Mouse (Mus musculus): ENCODE measurements around the gene Cbx7. TPM values are rescaled to one million over a fixed set of nuclear protein-coding genes. Genes with fewer than 3 reads are reported as not detected.
A peak's percentile ranks its signal among the peaks of the same experiment; 100 is the strongest.

The Cbx7 gene
- total RNA-seq, 1 experiment, result 171 TPM

- Histone ChIP-seq H3K27ac (ENCODE audit: insufficient read depth, low read depth, low read length, poor library complexity, severe bottlenecking) (no peak overlapping the region; the same call in 1 of the 2 replicates), H3K4me1 (ENCODE audit: control insufficient read depth in 2 of 2, insufficient read depth in 2 of 2, low read length in 2 of 2, poor library complexity in 1 of 2) (peaks cover 9 to 11% of the 10 kb centered on the region in 2 experiments), H3K4me3 (ENCODE audit: insufficient read depth in 1 of 2, low read depth in 1 of 2, low read length in 2 of 2, poor library complexity in 1 of 2, severe bottlenecking in 1 of 2) (no peak overlapping the region), H3K36me3 (ENCODE audit: control insufficient read depth, insufficient read depth, low read length, poor library complexity, severe bottlenecking) (no peaks in the 10 kb centered on the region), H3K9me3 (ENCODE audit: control insufficient read depth, insufficient read depth, low read depth, low read length) (no peaks in the 10 kb centered on the region), H3K9ac (ENCODE audit: insufficient read depth, low read depth, low read length, poor library complexity, severe bottlenecking) (no peak overlapping the region)
- TF ChIP-seq HCFC1 (IDR thresholded peaks at IDR 0.05; ENCODE audit: borderline replicate concordance, insufficient read depth, low read length) (no peak), MAFK (IDR thresholded peaks at IDR 0.05; ENCODE audit: insufficient read depth, low read depth, low read length) (no peak), ZC3H11A (IDR thresholded peaks at IDR 0.05; ENCODE audit: borderline replicate concordance, low read depth, low read length) (no peak), ZNF384 (IDR thresholded peaks at IDR 0.05; ENCODE audit: low read depth, low read length) (no peak), CHD2 (IDR thresholded peaks at IDR 0.05; ENCODE audit: low read depth, low read length) (no peak)
- in situ Hi-C loops (cut with MboI; ENCODE audit: low sequenced_read_pairs in 2 of 2, unreplicated experiment in 2 of 2), result no loop called here
- DNase-seq (ENCODE audit: low read depth, low spot score), result no peak
Measured at GRCm38 (mm10) chr15:79939020-79939419, 31.9 kb downstream of the Cbx7 start.

GRCm38 (mm10) chr15:79936374-79936751, 34.6 kb downstream of the Cbx7 start:
- H3K4me3 ChIP-seq (ENCODE audit: insufficient read depth in 1 of 2, low read depth in 1 of 2, low read length in 2 of 2, poor library complexity in 1 of 2, severe bottlenecking in 1 of 2), result no peak overlapping the region
- in situ Hi-C loops (cut with MboI; ENCODE audit: low sequenced_read_pairs in 2 of 2, unreplicated experiment in 2 of 2), result no loop called here
- H3K27ac ChIP-seq (ENCODE audit: insufficient read depth, low read depth, low read length, poor library complexity, severe bottlenecking), result peak overlapping the region; percentile 97; the same call in 1 of the 2 replicates
- no peak overlapping the region for H3K9ac ChIP-seq (ENCODE audit: insufficient read depth, low read depth, low read length, poor library complexity, severe bottlenecking)
- peaks cover 1% of the 10 kb centered on the region; the same call in 1 of the 2 replicates for H3K36me3 ChIP-seq (ENCODE audit: control insufficient read depth, insufficient read depth, low read length, poor library complexity, severe bottlenecking)
- peaks cover 4 to 9% of the 10 kb centered on the region in 2 experiments; a peak in 3 of 4 replicates for H3K4me1 ChIP-seq (ENCODE audit: control insufficient read depth in 2 of 2, insufficient read depth in 2 of 2, low read length in 2 of 2, poor library complexity in 1 of 2)
- TF ChIP-seq HCFC1 (IDR thresholded peaks at IDR 0.05; ENCODE audit: borderline replicate concordance, insufficient read depth, low read length) (no peak), MAFK (IDR thresholded peaks at IDR 0.05; ENCODE audit: insufficient read depth, low read depth, low read length) (no peak), CHD2 (IDR thresholded peaks at IDR 0.05; ENCODE audit: low read depth, low read length) (no peak), ZC3H11A (IDR thresholded peaks at IDR 0.05; ENCODE audit: borderline replicate concordance, low read depth, low read length) (no peak), ZNF384 (IDR thresholded peaks at IDR 0.05; ENCODE audit: low read depth, low read length) (no peak)
- H3K9me3 ChIP-seq (ENCODE audit: control insufficient read depth, insufficient read depth, low read depth, low read length), result no peaks in the 10 kb centered on the region
- no peak for DNase-seq (ENCODE audit: low read depth, low spot score)

- in situ Hi-C loops (cut with MboI; ENCODE audit: low sequenced_read_pairs in 2 of 2, unreplicated experiment in 2 of 2), result no loop called here
- H3K9ac ChIP-seq (ENCODE audit: insufficient read depth, low read depth, low read length, poor library complexity, severe bottlenecking), result peak overlapping the region; percentile 4; the same call in 1 of the 2 replicates
Measured at GRCm38 (mm10) chr15:79935654-79936373, 35.1 kb downstream of the Cbx7 start.

GRCm38 (mm10) chr15:79934776-79935175, 36.1 kb downstream of the Cbx7 start:
- peak overlapping the region; percentile 14 to 92; a peak in 2 of 4 replicates for H3K4me3 ChIP-seq (ENCODE audit: insufficient read depth in 1 of 2, low read depth in 1 of 2, low read length in 2 of 2, poor library complexity in 1 of 2, severe bottlenecking in 1 of 2)
- TF ChIP-seq HCFC1 (IDR thresholded peaks at IDR 0.05; ENCODE audit: borderline replicate concordance, insufficient read depth, low read length) (no peak), CHD2 (IDR thresholded peaks at IDR 0.05; ENCODE audit: low read depth, low read length) (no peak), ZC3H11A (IDR thresholded peaks at IDR 0.05; ENCODE audit: borderline replicate concordance, low read depth, low read length) (no peak), MAFK (IDR thresholded peaks at IDR 0.05; ENCODE audit: insufficient read depth, low read depth, low read length) (no peak), ZNF384 (IDR thresholded peaks at IDR 0.05; ENCODE audit: low read depth, low read length) (no peak)
- no peak overlapping the region; the same call in 1 of the 2 replicates for H3K9ac ChIP-seq (ENCODE audit: insufficient read depth, low read depth, low read length, poor library complexity, severe bottlenecking)
- H3K9me3 ChIP-seq (ENCODE audit: control insufficient read depth, insufficient read depth, low read depth, low read length), result no peaks in the 10 kb centered on the region
- H3K4me1 ChIP-seq (ENCODE audit: control insufficient read depth in 2 of 2, insufficient read depth in 2 of 2, low read length in 2 of 2, poor library complexity in 1 of 2), result peaks cover 7 to 10% of the 10 kb centered on the region in 2 experiments
- in situ Hi-C loops (cut with MboI; ENCODE audit: low sequenced_read_pairs in 2 of 2, unreplicated experiment in 2 of 2), result no loop called here
- H3K36me3 ChIP-seq (ENCODE audit: control insufficient read depth, insufficient read depth, low read length, poor library complexity, severe bottlenecking), result peaks cover 8% of the 10 kb centered on the region
- no peak for DNase-seq (ENCODE audit: low read depth, low spot score)
- peak overlapping the region; percentile 97 for H3K27ac ChIP-seq (ENCODE audit: insufficient read depth, low read depth, low read length, poor library complexity, severe bottlenecking)

More at GRCm38 (mm10) chr15:79935654-79936373, 35.1 kb downstream of the Cbx7 start:
- DNase-seq (ENCODE audit: low read depth, low spot score), result no peak
- Histone ChIP-seq H3K27ac (ENCODE audit: insufficient read depth, low read depth, low read length, poor library complexity, severe bottlenecking) (peak overlapping the region; percentile 97), H3K36me3 (ENCODE audit: control insufficient read depth, insufficient read depth, low read length, poor library complexity, severe bottlenecking) (peaks cover 3% of the 10 kb centered on the region; the same call in 1 of the 2 replicates), H3K9me3 (ENCODE audit: control insufficient read depth, insufficient read depth, low read depth, low read length) (no peaks in the 10 kb centered on the region), H3K4me1 (ENCODE audit: control insufficient read depth in 2 of 2, insufficient read depth in 2 of 2, low read length in 2 of 2, poor library complexity in 1 of 2) (peaks cover 4 to 8% of the 10 kb centered on the region in 2 experiments; a peak in 3 of 4 replicates), H3K4me3 (ENCODE audit: insufficient read depth in 1 of 2, low read depth in 1 of 2, low read length in 2 of 2, poor library complexity in 1 of 2, severe bottlenecking in 1 of 2) (peak overlapping the region; percentile 4 to 27; a peak in 2 of 4 replicates)
- TF ChIP-seq ZC3H11A (IDR thresholded peaks at IDR 0.05; ENCODE audit: borderline replicate concordance, low read depth, low read length) (no peak), ZNF384 (IDR thresholded peaks at IDR 0.05; ENCODE audit: low read depth, low read length) (no peak), MAFK (IDR thresholded peaks at IDR 0.05; ENCODE audit: insufficient read depth, low read depth, low read length) (no peak), CHD2 (IDR thresholded peaks at IDR 0.05; ENCODE audit: low read depth, low read length) (no peak), HCFC1 (IDR thresholded peaks at IDR 0.05; ENCODE audit: borderline replicate concordance, insufficient read depth, low read length) (no peak)
